Mouse (Mus musculus) heart, postnatal 36 days (tissue): ENCODE results near the gene Naip5. TPM values are rescaled to one million over a fixed set of nuclear protein-coding genes. Genes with fewer than 3 reads are reported as not detected.
"Not testable (repeated sequence)": the region's sequence is repeated elsewhere in the genome, so short reads cannot be mapped to it uniquely, and the experiment has no call there.

ENCODE experiments used
- DNase-seq, 2 experiments: peaks; one replicate each; pipeline ENCODE4 v3.0.0; 2021 to 2022
- intact Hi-C: fragments of 180-260 bp; cut with DNase I; formaldehyde crosslinking; loops from one replicate; pipeline ENCODE4 v1.15.1; 2025
- total RNA-seq, 2 experiments: library from RNA; stranded (reverse); gene quantifications; 2 replicates each; pipeline ENCODE4 v1.2.3; 2021

Gene Naip5
- total RNA-seq, result under 1 TPM; 0.38 to 0.39 TPM

GRCm38 (mm10) chr13:100246223-100246622, at the start of gene Naip5:
TSS of gene Naip5 (minus strand) at chr13:100246323.
- intact Hi-C loops, DNase-seq: not testable (repeated sequence)

DNA sequence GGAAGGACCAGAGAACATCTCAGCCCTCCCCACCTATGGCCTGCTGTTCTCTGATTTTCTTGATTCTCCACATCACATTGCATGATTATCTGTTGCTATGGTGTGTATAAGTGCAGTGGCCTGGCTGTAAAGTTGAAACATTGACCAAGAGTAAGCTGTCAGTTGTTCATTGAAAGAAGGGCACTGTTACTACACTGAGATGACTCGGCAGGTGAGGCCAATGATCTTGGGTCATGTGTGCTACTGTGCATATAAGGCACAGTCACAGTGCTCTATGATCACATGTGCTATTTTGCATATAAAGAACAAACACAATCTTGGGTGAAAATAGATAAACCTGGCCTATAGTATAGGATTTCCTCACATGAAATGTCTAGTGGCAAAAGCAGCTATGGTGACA, 38.5 kb upstream of the Naip5 start:
- no peak for DNase-seq
- intact Hi-C loops, result no loop called here

DNA sequence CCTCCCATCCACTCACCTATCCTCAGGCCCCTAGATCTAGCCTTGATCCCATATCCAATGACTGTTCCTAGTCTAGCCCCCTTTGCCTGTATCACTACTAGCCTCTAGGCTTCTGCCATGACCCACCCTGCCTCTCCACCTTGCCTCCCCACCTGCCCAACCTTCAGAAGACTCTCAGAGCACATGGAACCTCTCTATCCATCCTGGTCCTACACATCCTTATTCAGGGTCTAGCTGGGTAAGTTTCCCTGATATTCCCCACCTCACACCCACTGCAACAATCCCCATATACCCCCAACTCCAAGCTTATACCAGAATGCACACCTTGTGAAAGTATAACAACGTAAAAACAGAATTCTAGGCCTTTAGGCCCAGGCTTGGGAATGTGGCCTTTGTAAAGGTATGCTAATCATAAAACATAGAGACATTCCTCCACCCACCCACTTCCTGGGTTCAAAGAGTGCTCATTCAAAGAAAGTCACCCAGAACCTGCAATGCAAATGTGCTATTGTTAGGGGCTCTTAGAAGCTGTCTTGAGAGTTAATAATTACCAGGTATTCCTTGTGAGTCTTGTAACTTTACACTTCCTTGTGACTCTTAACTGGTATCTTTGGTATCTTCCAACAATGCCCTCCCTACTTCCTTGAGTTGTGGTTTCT, 25.5 kb upstream of the Naip5 start:
- DNase-seq, intact Hi-C loops: not testable (repeated sequence)

GRCm38 (mm10) chr13:100256996-100257395, 10.9 kb upstream of the Naip5 start:
- intact Hi-C loops, result loop anchor here (2.0 kb wide), 1 partner anchor 72 kb away; no protein-coding TSS in a partner anchor

GRCm38 (mm10) chr13:100255925-100256324, 9.8 kb upstream of the Naip5 start:
- not testable (repeated sequence) for DNase-seq
- intact Hi-C loops, result loop anchor here (2.0 kb wide), 1 partner anchor 73 kb away; no protein-coding TSS in a partner anchor

More at GRCm38 (mm10) chr13:100256996-100257395, 10.9 kb upstream of the Naip5 start:
- not testable (repeated sequence) for DNase-seq

GRCm38 (mm10) chr13:100251897-100252296, 5.8 kb upstream of the Naip5 start:
- intact Hi-C loops, DNase-seq: not testable (repeated sequence)

DNA sequence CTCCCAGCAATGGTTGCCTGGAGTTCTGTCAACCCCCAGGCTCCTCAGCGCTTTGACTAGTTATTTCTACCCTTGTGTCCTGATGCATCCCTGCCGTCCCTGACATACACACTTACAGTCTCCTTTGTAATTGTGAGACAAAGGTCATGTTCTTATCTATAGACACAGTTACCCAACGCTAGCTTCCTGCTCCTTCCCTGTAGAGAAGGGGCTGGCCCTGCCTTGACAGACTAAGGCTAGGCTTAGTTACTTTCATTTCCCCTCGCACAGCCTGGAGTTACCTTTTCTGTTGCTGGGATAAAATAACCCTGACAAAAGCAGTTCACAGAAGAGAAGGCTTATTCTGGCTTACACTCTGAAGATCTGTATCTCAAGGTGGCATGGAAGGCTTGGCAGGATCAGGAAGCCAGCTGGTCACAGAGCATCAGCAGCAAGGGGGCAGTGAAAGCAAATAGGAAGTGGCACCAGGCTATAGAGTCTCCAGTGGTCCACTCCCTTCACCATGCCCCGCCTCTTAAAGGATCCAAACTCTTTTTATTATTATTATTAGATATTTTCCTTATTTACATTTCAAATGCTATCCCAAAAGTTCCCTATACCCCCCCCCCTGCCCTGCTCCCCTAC, 885 bp upstream of the Naip5 start:
- peak in 1 of 2 experiments; percentile 10 for DNase-seq
- intact Hi-C loops, result not testable (repeated sequence)

DNA sequence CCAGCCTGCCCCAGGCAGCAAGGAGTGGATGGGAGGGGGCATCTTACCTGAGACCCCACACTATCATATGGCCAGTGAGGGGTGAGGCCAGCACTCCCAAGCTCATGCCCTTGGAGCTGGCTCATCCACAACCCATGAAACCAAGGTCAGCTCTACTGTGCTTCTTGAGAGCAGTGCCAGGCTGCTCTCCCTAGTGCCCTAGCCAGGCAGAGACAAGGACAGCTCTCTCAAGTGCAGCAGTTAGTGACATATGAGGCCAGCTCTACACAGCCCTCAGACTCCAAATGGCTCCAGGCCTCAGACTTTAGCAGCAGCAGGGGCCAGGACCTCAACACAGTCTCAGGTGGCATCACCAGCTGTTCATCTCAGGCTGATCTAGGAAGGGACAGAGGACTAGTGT, 2.4 kb downstream of the Naip5 start:
- intact Hi-C loops, result no loop called here

DNA sequence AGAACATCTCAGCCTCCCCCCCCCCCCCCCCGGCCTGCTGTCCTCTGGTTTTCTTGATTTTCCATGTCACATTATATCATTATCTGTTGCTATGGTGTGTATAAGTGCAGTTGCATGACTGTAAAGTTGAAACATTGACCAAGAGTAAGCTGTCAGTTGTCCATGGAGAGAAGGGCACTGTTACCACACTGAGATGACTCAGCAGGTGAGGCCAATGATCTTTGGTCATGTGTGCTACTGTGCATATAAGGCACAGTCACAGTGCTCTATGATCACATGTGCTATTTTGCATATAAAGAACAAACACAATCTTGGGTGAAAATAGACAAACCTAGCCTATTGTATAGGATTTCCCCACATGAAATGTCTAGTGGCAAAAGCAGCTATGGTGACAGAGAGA, 32.4 kb downstream of the Naip5 start:
- intact Hi-C loops, DNase-seq: not testable (repeated sequence)

More for the DNA sequence above, 2.4 kb downstream of the Naip5 start:
- no peak for DNase-seq

DNA sequence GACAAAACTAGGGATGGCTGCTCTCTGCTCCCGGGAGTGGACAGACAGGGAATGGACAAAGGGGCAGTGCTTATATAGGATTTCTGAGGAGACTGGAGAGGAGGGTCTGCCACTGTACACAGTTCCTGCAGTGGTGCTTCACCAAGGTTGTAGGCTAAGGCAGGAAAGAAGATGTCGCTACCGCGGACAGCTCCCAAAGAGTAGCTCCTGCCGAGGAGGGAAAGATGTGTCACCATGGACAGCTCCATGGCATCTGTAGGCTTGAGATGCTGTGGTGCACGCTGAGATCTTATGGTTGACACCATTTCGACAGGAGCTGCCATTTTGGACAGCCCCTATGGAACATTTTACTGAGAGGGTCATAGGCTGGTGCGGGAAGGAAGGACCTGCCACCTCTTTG, 35.6 kb downstream of the Naip5 start:
- intact Hi-C loops, result no loop called here
- DNase-seq, result peak; percentile 18 to 32

- DNase-seq, result no peak
Measured at GRCm38 (mm10) chr13:100203319-100203718, 42.8 kb downstream of the Naip5 start.

GRCm38 (mm10) chr13:100201659-100202333, 44.3 kb downstream of the Naip5 start, which contains the start of gene Naip2:
TSS of gene Naip2 (minus strand) at chr13:100202092.
- intact Hi-C loops, result not testable (repeated sequence)
- peak; percentile 3 to 4 for DNase-seq

More at GRCm38 (mm10) chr13:100203319-100203718, 42.8 kb downstream of the Naip5 start:
- intact Hi-C loops, result no loop called here

- no peak for DNase-seq
- intact Hi-C loops, result no loop called here
Measured at GRCm38 (mm10) chr13:100200778-100201177, 45.3 kb downstream of the Naip5 start.

DNA sequence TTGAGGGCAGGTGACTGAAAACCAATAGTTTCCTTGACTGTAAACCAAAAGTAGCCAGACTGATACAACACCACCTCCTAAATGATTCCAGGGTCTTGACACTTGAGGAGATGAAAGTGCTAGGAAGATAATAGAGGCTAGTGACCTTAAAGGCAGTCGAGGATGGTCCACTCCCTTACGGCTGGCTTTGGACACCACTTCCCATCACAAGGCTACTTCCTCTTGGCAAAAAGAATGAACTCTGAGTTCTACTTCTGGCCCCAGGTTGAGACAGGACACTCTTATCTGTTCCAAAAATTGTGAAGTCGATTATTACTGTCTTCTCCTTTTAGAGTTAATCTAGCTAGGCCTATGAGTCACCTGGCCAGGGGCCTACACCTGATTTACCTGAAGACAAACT, 50.7 kb downstream of the Naip5 start:
- no peak for DNase-seq
- intact Hi-C loops, result no loop called here

GRCm38 (mm10) chr13:100183111-100183510, 63.0 kb downstream of the Naip5 start:
- intact Hi-C loops, DNase-seq: not testable (repeated sequence)

DNA sequence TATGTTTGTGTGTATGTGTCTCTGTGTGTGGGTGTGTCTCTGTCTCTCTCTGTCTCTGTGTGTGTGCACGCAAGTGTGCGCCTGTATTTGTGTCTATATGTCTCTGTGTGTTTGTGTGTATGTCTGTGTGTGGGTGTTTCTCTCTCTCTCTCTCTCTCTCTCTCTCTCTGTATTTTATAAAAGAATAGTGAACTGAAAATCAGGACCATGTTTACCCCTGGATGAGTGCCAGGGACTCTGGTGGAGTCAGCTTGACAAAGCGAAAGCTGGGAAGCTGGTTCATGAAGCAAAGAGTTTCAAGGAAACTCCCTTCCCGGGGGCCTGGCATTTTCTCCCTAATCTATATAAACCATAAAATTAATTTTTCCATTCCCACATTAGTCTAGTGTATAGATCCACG, 71.8 kb downstream of the Naip5 start:
- DNase-seq, intact Hi-C loops: not testable (repeated sequence)

- intact Hi-C loops, DNase-seq: not testable (repeated sequence)
Measured at GRCm38 (mm10) chr13:100166378-100166777, 79.7 kb downstream of the Naip5 start.

- intact Hi-C loops, DNase-seq: not testable (repeated sequence)
Measured at GRCm38 (mm10) chr13:100162467-100162866, 83.7 kb downstream of the Naip5 start.
